Mouse (Mus musculus) heart, postnatal 0 days (tissue): Measurements from ENCODE around the gene Hist1h4b. TPM values are rescaled to one million over a fixed set of nuclear protein-coding genes. Genes with fewer than 3 reads are reported as not detected.

Experiments used
- ATAC-seq: fragments of 200-750 bp; cut with Nextera tagmentation; 2 replicates; pipeline ENCODE4 v1.8.0; 2017; ENCODE audit warnings: low read depth, moderate number of reproducible peaks, moderate library complexity; ENCODE audit not compliant: insufficient read depth
- DNase-seq: peaks from one replicate; pipeline ENCODE4 v3.0.0-alpha.2; 2016; ENCODE audit warnings: low spot score
- H3K27ac ChIP-seq: fragments of 300-500 bp; sonication (generic); 2 replicates; pipeline ENCODE4 v1.5.1; 2014; ENCODE audit warnings: low read depth, mild to moderate bottlenecking
- H3K27me3 ChIP-seq: fragments of 300-500 bp; sonication (generic); 2 replicates; pipeline ENCODE4 v1.6.1; 2014; ENCODE audit warnings: low read length, mixed read lengths; ENCODE audit not compliant: control insufficient read depth, insufficient read depth
- H3K36me3 ChIP-seq: fragments of 300-500 bp; sonication (generic); replicated peaks from 2 replicates; pipeline ENCODE4 v1.6.1; 2014; ENCODE audit warnings: low read length, mixed read lengths; ENCODE audit not compliant: control insufficient read depth, insufficient read depth
- H3K4me1 ChIP-seq: fragments of 300-500 bp; sonication (generic); 2 replicates; pipeline ENCODE4 v1.6.1; 2014; ENCODE audit warnings: antibody characterized with exemption; ENCODE audit not compliant: control insufficient read depth, insufficient read depth
- H3K4me2 ChIP-seq: fragments of 300-500 bp; sonication (generic); 2 replicates; pipeline ENCODE4 v1.6.1; 2014; ENCODE audit warnings: low read depth, mild to moderate bottlenecking, low read length, moderate library complexity
- H3K4me3 ChIP-seq: fragments of 300-500 bp; sonication (generic); 2 replicates; pipeline ENCODE4 v1.5.1; 2014; ENCODE audit warnings: low read depth, low read length
- H3K9ac ChIP-seq: fragments of 300-500 bp; sonication (generic); replicated peaks from 2 replicates; pipeline ENCODE4 v1.6.1; 2014; ENCODE audit warnings: low read depth, low read length, mixed read lengths
- H3K9me3 ChIP-seq: fragments of 300-500 bp; sonication (generic); replicated peaks from 2 replicates; pipeline ENCODE4 v1.6.1; 2016; ENCODE audit warnings: low read length; ENCODE audit not compliant: control insufficient read depth
- CTCF ChIP-seq: IDR thresholded peaks from 2 replicates; pipeline ENCODE4 v1.5.1; 2016; ENCODE audit warnings: antibody characterized with exemption, control low read depth, low read depth
- EP300 ChIP-seq: IDR thresholded peaks from 2 replicates; pipeline ENCODE4 v1.6.1; 2016; ENCODE audit warnings: antibody characterized with exemption, low read depth
- WGBS: fragments of 180-500 bp; shearing (Covaris S2); extraction: QIAGEN DNeasy Blood & Tissue Kit; methylation state at CpG from one replicate; pipeline ENCODE4 v1.1.7; 2014; 5-methylcytosine and 5-hydroxymethylcytosine counted together
- polyA plus RNA-seq: library from polyadenylated mRNA; unstranded; fragments of >200 nt; fragmentation: Nextera tagmentation; extraction: Ambion mirVana; gene quantifications from 2 replicates; pipeline ENCODE4 v1.2.1, GENCODE M21; 2015
- total RNA-seq: library from RNA; depleted of rRNA; stranded (reverse); fragments of >200 nt; gene quantifications from 2 replicates; pipeline ENCODE4 v1.2.3, GENCODE M21; 2014; ENCODE audit warnings: low replicate concordance

Hist1h4b gene
- total and polyA plus RNA-seq, 2 experiments from 2014 or later: 0.46 to 267 TPM

DNA sequence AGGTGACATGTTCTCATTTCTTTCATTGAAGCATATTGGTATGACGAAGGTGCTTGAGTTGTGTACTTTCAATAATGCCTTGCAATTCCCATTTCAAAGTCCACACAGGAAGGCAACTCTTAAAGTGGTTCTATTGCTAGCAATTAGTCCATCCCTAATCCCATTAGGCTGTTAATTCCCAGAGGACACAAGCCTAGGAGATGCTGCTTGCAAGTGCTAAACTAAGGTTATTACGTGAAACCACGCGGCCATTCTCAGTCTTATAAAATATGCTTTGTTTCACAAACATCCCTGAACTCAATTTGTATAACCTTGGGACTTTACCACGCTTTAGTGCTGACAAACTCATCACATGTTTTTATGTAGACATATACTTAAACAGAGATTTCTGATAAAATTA lies 19.7 kb upstream of the Hist1h4b start:
- WGBS: 88% methylated on average over 5 of the region's 5 CpGs
- ATAC-seq (no peak), DNase-seq (no peak)
- Histone ChIP-seq H3K27me3 (no peaks in the 10 kb centered on the region), H3K4me1 (peaks cover 8% of the 10 kb centered on the region; the same call in 1 of the 2 replicates), H3K27ac (no peak overlapping the region), H3K4me2 (no peak overlapping the region), H3K9me3 (no peaks in the 10 kb centered on the region), H3K4me3 (no peak overlapping the region), H3K9ac (no peak overlapping the region), H3K36me3 (no peaks in the 10 kb centered on the region)
- no peak for TF ChIP-seq EP300
- no peak for TF ChIP-seq CTCF

DNA sequence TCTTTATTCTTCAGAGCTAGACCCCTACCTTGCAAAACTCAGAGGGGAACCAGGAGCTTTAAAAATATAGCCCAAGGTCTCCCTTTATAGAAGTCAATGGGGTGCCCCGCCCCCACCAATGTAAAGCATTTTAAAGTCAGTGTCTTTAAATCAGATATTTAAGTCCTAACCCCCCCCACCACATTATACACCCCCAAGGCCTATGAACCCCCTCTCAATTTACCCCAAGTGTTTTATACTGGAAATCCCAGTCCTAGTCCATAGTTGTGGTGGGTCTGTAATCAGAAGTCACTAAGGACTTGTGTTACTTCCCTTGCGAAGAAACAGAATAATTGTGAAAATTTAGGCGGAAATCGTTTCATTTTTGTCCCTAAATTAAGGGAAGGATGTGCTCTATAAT lies 18.8 kb upstream of the Hist1h4b start:
- DNase-seq: no peak
- 23% methylated on average over 4 of the region's 4 CpGs for WGBS
- H3K4me1 ChIP-seq: peaks cover 8% of the 10 kb centered on the region; the same call in 1 of the 2 replicates

DNA sequence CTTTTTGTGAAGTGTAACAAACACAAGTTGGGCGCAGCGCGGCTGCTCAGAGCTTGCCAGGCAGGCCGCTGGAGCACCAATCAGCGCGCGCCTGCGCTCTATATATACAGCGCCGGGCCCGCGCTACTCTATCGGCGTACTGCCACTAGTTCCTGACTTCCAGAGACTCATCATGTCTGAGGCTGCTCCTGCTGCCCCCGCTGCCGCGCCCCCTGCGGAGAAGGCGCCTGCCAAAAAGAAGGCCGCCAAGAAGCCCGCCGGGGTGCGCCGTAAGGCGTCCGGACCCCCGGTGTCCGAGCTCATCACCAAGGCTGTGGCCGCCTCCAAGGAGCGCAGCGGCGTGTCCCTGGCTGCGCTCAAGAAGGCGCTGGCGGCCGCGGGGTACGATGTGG lies 18.1 kb upstream of the Hist1h4b start, which contains the start of gene Hist1h1c:
Gene Hist1h1c (plus strand): TSS at position 132 of the 392 bp plus-strand sequence.
- Histone ChIP-seq H3K9ac (peak within 1 kb of the TSS; percentile 96), H3K27ac (peak within 1 kb of the TSS; percentile 97), H3K4me1 (peaks cover 8% of the 10 kb centered on the region; the same call in 1 of the 2 replicates), H3K36me3 (no peaks in the 10 kb centered on the region), H3K4me2 (peak within 1 kb of the TSS; percentile 97), H3K4me3 (peak within 1 kb of the TSS; percentile 72), H3K27me3 (no peaks in the 10 kb centered on the region), H3K9me3 (no peaks in the 10 kb centered on the region)
- TF ChIP-seq EP300 (peak; percentile 61), CTCF (no peak)
- peak; percentile 92 for DNase-seq
- WGBS: under 1% methylated on average over 32 of the region's 38 CpGs
- ATAC-seq: peak; percentile 86

More for the DNA sequence above, 18.8 kb upstream of the Hist1h4b start:
- Histone ChIP-seq H3K4me3 (peak overlapping the region; percentile 72), H3K27me3 (no peaks in the 10 kb centered on the region), H3K9ac (peak overlapping the region; percentile 96), H3K27ac (peak overlapping the region; percentile 97), H3K9me3 (no peaks in the 10 kb centered on the region), H3K4me2 (peak overlapping the region; percentile 97), H3K36me3 (no peaks in the 10 kb centered on the region)
- no peak for ATAC-seq
- TF ChIP-seq CTCF (no peak), EP300 (no peak; the same call in 1 of the 2 replicates)

DNA sequence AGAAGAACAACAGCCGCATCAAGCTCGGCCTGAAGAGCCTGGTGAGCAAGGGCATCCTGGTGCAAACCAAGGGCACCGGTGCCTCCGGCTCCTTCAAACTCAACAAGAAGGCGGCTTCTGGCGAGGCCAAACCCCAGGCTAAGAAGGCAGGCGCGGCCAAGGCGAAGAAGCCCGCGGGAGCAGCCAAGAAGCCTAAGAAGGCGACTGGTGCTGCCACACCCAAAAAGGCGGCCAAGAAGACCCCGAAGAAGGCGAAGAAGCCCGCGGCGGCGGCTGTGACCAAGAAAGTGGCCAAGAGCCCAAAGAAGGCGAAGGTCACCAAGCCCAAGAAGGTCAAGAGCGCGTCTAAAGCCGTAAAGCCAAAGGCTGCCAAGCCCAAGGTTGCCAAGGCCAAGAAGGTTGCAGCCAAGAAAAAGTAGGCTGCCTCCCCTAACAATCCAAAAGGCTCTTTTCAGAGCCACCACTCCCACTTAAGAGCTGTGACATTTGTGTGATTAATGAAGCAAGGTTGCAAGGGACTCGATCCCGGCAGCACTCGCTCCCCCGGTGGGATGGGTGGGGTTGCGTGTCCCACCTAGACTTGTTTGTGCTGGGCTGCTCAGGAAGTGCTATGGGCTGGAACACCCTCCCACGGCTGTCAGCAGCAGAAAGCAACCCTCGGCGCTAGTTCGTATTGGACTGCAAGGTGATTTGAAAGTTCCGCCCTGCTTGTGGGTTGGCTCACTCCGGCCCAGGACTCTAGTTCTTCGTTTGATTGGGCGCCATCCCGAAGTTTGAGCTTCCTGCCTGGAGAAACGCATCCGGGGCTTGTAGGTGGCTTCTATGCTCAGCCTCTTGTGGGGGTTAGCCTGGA lies 17.5 kb upstream of the Hist1h4b start:
- DNase-seq: peak; percentile 95
- H3K9me3 ChIP-seq: no peaks in the 10 kb centered on the region
- H3K27me3 ChIP-seq: no peaks in the 10 kb centered on the region
- H3K27ac ChIP-seq: peak overlapping the region; percentile 97
- peak; percentile 87 for ATAC-seq
- peak overlapping the region; percentile 97 for H3K4me2 ChIP-seq
- TF ChIP-seq CTCF (no peak), EP300 (peak; percentile 83)
- no peaks in the 10 kb centered on the region for H3K36me3 ChIP-seq
- peak overlapping the region; percentile 72 for H3K4me3 ChIP-seq
- under 1% methylated on average over 39 of the region's 39 CpGs for WGBS
- H3K4me1 ChIP-seq: peaks cover 8% of the 10 kb centered on the region; the same call in 1 of the 2 replicates
- H3K9ac ChIP-seq: peak overlapping the region; percentile 96

DNA sequence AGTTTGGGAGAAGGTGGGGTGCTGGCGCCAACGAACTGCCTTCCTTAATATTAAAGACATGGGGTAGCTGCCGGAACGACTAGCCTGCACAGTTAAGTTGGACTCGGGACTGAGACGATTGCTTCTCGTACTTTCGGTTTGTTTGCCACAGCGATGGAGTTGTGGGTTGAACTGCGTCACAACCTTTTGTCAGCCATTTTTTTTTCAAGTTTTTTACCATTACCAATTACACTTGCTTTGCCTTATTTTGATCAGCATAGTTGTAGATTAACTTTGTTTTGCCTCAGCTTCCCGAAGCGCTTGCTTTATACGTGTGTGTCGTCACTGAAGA lies 16.9 kb upstream of the Hist1h4b start:
- Histone ChIP-seq H3K4me1 (peaks cover 8% of the 10 kb centered on the region; the same call in 1 of the 2 replicates), H3K4me2 (peak overlapping the region; percentile 97), H3K4me3 (peak overlapping the region; percentile 72), H3K27ac (peak overlapping the region; percentile 97), H3K9ac (peak overlapping the region; percentile 96), H3K36me3 (no peaks in the 10 kb centered on the region), H3K9me3 (no peaks in the 10 kb centered on the region), H3K27me3 (no peaks in the 10 kb centered on the region)
- TF ChIP-seq EP300: no peak; the same call in 1 of the 2 replicates
- no peak for TF ChIP-seq CTCF
- ATAC-seq (no peak), DNase-seq (no peak)
- 0% methylated on average over 14 of the region's 14 CpGs for WGBS
